Mouse (Mus musculus) myocyte (in vitro differentiated cells): ENCODE results near the gene Sh2d4b.

Source experiments
- E2F4 ChIP-seq: IDR thresholded peaks from one replicate; pipeline ENCODE4 v1.6.1; 2011; ENCODE audit warnings: mild to moderate bottlenecking, control low read depth, moderate library complexity; ENCODE audit not compliant: insufficient read depth
- MYOD1 ChIP-seq, 3 experiments: IDR thresholded peaks; one replicate each; pipeline ENCODE4 v1.6.1; 2011; ENCODE audit warnings: control low read depth in 2 of 3, low read depth in 2 of 3, mild to moderate bottlenecking in 2 of 3, moderate library complexity in 1 of 3; ENCODE audit not compliant: insufficient read length in 2 of 3, control insufficient read depth in 1 of 3
- POLR2A ChIP-seq: IDR thresholded peaks from one replicate; pipeline ENCODE4 v1.6.1; 2011; ENCODE audit warnings: low read depth, mild to moderate bottlenecking, control low read depth, moderate library complexity; ENCODE audit not compliant: insufficient read length
- TCF3 ChIP-seq: IDR thresholded peaks from one replicate; pipeline ENCODE4 v1.6.1; 2011; ENCODE audit warnings: low read depth, control low read depth; ENCODE audit not compliant: insufficient read length
- USF1 ChIP-seq: IDR thresholded peaks from one replicate; pipeline ENCODE4 v1.6.1; 2011; ENCODE audit warnings: low read depth, mild to moderate bottlenecking, control low read depth, moderate library complexity

DNA sequence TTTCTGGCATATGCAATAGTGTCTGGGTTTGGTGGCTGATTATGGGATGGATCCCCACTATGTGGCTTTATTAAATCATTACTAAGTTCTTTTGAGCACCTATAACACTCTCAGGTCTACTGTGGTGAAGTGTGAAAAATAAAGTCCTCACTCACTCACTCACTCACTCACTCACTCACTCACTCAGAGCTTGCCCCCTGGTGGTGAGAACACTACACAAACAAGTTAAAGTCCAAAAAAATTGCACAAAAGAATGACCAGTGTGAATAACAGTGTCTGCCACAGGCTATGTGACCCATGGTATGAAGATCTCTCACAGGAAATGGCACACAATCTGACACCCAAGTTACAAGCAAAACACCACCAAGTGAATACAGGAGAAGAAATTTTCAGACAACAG is 30.0 kb downstream of the Sh2d4b start:
- TF ChIP-seq POLR2A (no peak), E2F4 (no peak), TCF3 (no peak), USF1 (no peak), MYOD1 (IDR thresholded peaks at IDR 0.05; ENCODE audit: control insufficient read depth in 1 of 3, insufficient read length in 2 of 3, low read depth in 2 of 3) (no peak)
